Mouse (Mus musculus) intestine, postnatal 0 days (tissue): ENCODE measurements around the gene Lin7a. TPM values are rescaled to one million over a fixed set of nuclear protein-coding genes. Genes with fewer than 3 reads are reported as not detected.

Experiments
- ATAC-seq: fragments of 200-750 bp; cut with Nextera tagmentation; 2 replicates; pipeline ENCODE4 v1.8.0; 2017; ENCODE audit warnings: mild to moderate bottlenecking, moderate TSS enrichment, moderate library complexity
- H3K27ac ChIP-seq: fragments of 300-500 bp; sonication (generic); 2 replicates; pipeline ENCODE4 v1.5.1; 2014; ENCODE audit warnings: mild to moderate bottlenecking, low read depth, low read length, moderate library complexity
- H3K27me3 ChIP-seq: fragments of 300-500 bp; sonication (generic); replicated peaks from 2 replicates; pipeline ENCODE4 v1.6.1; 2014; ENCODE audit warnings: low read length, mixed read lengths; ENCODE audit not compliant: control insufficient read depth, insufficient read depth
- H3K36me3 ChIP-seq: fragments of 300-500 bp; sonication (generic); 2 replicates; pipeline ENCODE4 v1.6.1; 2014; ENCODE audit warnings: mild to moderate bottlenecking, moderate library complexity; ENCODE audit not compliant: control insufficient read depth, insufficient read depth
- H3K4me1 ChIP-seq: fragments of 300-500 bp; sonication (generic); replicated peaks from 2 replicates; pipeline ENCODE4 v1.6.1; 2014; ENCODE audit warnings: antibody characterized with exemption, low read length, mixed read lengths; ENCODE audit not compliant: control insufficient read depth, insufficient read depth
- H3K4me2 ChIP-seq: fragments of 300-500 bp; sonication (generic); replicated peaks from 2 replicates; pipeline ENCODE4 v1.6.1; 2014; ENCODE audit warnings: low read depth, mild to moderate bottlenecking, moderate library complexity
- H3K4me3 ChIP-seq: fragments of 300-500 bp; sonication (generic); 2 replicates; pipeline ENCODE4 v1.5.1; 2014; ENCODE audit warnings: low read depth, low read length
- H3K9ac ChIP-seq: fragments of 300-500 bp; sonication (generic); 2 replicates; pipeline ENCODE4 v1.6.1; 2014; ENCODE audit warnings: mild to moderate bottlenecking, low read depth, low read length
- H3K9me3 ChIP-seq: fragments of 300-500 bp; sonication (generic); 2 replicates; pipeline ENCODE4 v1.6.1; 2016; ENCODE audit warnings: mixed run types; ENCODE audit not compliant: control insufficient read depth
- CTCF ChIP-seq: sonication (generic); IDR thresholded peaks from 2 replicates; pipeline ENCODE4 v1.5.1; 2016; ENCODE audit warnings: low read depth, mild to moderate bottlenecking, control low read depth, antibody characterized with exemption, moderate library complexity
- WGBS: fragments of 180-500 bp; shearing (Covaris S2); extraction: QIAGEN DNeasy Blood & Tissue Kit; methylation state at CpG from one replicate; pipeline ENCODE4 v1.1.7; 2014; 5-methylcytosine and 5-hydroxymethylcytosine counted together
- polyA plus RNA-seq: library from polyadenylated mRNA; unstranded; fragments of >200 nt; fragmentation: Nextera tagmentation; extraction: Ambion mirVana; gene quantifications from 2 replicates; pipeline ENCODE4 v1.2.1, GENCODE M21; 2015

Gene Lin7a
- polyA plus RNA-seq, 1 experiment from 2014 or later = 0.90 TPM

- Histone ChIP-seq H3K27ac (no peak overlapping the region), H3K36me3 (no peaks in the 10 kb centered on the region), H3K9me3 (no peaks in the 10 kb centered on the region), H3K9ac (no peak overlapping the region), H3K4me1 (no peaks in the 10 kb centered on the region), H3K27me3 (no peaks in the 10 kb centered on the region), H3K4me3 (no peak overlapping the region), H3K4me2 (no peak overlapping the region)
- no peak for ATAC-seq
- WGBS = 66% methylated on average over 4 of the region's 4 CpGs
- no peak for TF ChIP-seq CTCF
Measured at GRCm38 (mm10) chr10:107225331-107225835, 46.1 kb upstream of the Lin7a start.

GRCm38 (mm10) chr10:107225871-107226270, 45.6 kb upstream of the Lin7a start:
- Histone ChIP-seq H3K27ac (no peak overlapping the region), H3K4me3 (no peak overlapping the region), H3K9me3 (no peaks in the 10 kb centered on the region), H3K4me1 (no peaks in the 10 kb centered on the region), H3K36me3 (no peaks in the 10 kb centered on the region), H3K9ac (no peak overlapping the region), H3K4me2 (no peak overlapping the region), H3K27me3 (no peaks in the 10 kb centered on the region)
- ATAC-seq = no peak
- 71% methylated on average over 4 of the region's 4 CpGs for WGBS
- TF ChIP-seq CTCF = no peak

GRCm38 (mm10) chr10:107227901-107228300, 43.6 kb upstream of the Lin7a start:
- Histone ChIP-seq H3K27me3 (no peaks in the 10 kb centered on the region), H3K27ac (no peak overlapping the region), H3K4me2 (no peak overlapping the region), H3K9me3 (no peaks in the 10 kb centered on the region), H3K36me3 (no peaks in the 10 kb centered on the region), H3K4me1 (no peaks in the 10 kb centered on the region), H3K9ac (no peak overlapping the region), H3K4me3 (no peak overlapping the region)
- no peak for ATAC-seq
- no peak for TF ChIP-seq CTCF
- 97% methylated on average over 1 of the region's 1 CpGs for WGBS

GRCm38 (mm10) chr10:107228776-107229175, 42.7 kb upstream of the Lin7a start:
- Histone ChIP-seq H3K27me3 (no peaks in the 10 kb centered on the region), H3K9ac (no peak overlapping the region), H3K27ac (no peak overlapping the region), H3K4me3 (no peak overlapping the region), H3K4me2 (no peak overlapping the region), H3K36me3 (no peaks in the 10 kb centered on the region), H3K4me1 (no peaks in the 10 kb centered on the region), H3K9me3 (no peaks in the 10 kb centered on the region)
- 75% methylated on average over 5 of the region's 5 CpGs for WGBS
- no peak for TF ChIP-seq CTCF
- no peak for ATAC-seq

- Histone ChIP-seq H3K4me1 (no peaks in the 10 kb centered on the region), H3K27ac (no peak overlapping the region), H3K9ac (no peak overlapping the region), H3K36me3 (no peaks in the 10 kb centered on the region), H3K9me3 (no peaks in the 10 kb centered on the region), H3K4me3 (no peak overlapping the region), H3K27me3 (no peaks in the 10 kb centered on the region), H3K4me2 (no peak overlapping the region)
- 79% methylated on average over 3 of the region's 3 CpGs for WGBS
- no peak for ATAC-seq
- no peak for TF ChIP-seq CTCF
Measured at GRCm38 (mm10) chr10:107229416-107229815, 42.1 kb upstream of the Lin7a start.

- H3K9me3 ChIP-seq = no peaks in the 10 kb centered on the region
- WGBS = 78% methylated on average over 8 of the region's 8 CpGs
- no peak overlapping the region for H3K4me2 ChIP-seq
- H3K4me1 ChIP-seq = no peaks in the 10 kb centered on the region
- no peaks in the 10 kb centered on the region for H3K27me3 ChIP-seq
- H3K4me3 ChIP-seq = no peak overlapping the region
- no peaks in the 10 kb centered on the region for H3K36me3 ChIP-seq
- H3K9ac ChIP-seq = no peak overlapping the region
- no peak for TF ChIP-seq CTCF
- no peak for ATAC-seq
- H3K27ac ChIP-seq = no peak overlapping the region
Measured at GRCm38 (mm10) chr10:107230081-107230850, 41.2 kb upstream of the Lin7a start.
